Mouse (Mus musculus): ENCODE results near the gene Sertad4. TPM values are rescaled to one million over a fixed set of nuclear protein-coding genes. Genes with fewer than 3 reads are reported as not detected.

Sertad4 gene
- polyA plus RNA-seq, 1 experiment from 2014 or later: 21.5 TPM

- Histone ChIP-seq H3K36me3 (ENCODE audit: control insufficient read depth, insufficient read depth, low read length) (no peaks in the 10 kb centered on the region), H3K4me2 (replicated peaks; ENCODE audit: low read depth, low read length) (no peak overlapping the region), H3K4me1 (ENCODE audit: control insufficient read depth, insufficient read depth, low read length) (peaks cover 37% of the 10 kb centered on the region), H3K27me3 (ENCODE audit: control insufficient read depth, insufficient read depth, low read length) (no peaks in the 10 kb centered on the region), H3K9ac (replicated peaks; ENCODE audit: low read depth, low read length) (no peak overlapping the region), H3K4me3 (ENCODE audit: low read depth, low read length) (no peak overlapping the region), H3K9me3 (ENCODE audit: control insufficient read depth, low read depth, low read length) (peaks cover 5% of the 10 kb centered on the region; the same call in 1 of the 2 replicates), H3K27ac (ENCODE audit: low read length) (peak overlapping the region; percentile 48; the same call in 1 of the 2 replicates)
- ATAC-seq (ENCODE audit: insufficient number of reproducible peaks, insufficient read depth, low FRiP score, low read depth): 0 out of 2 replicates have a peak, but pooled peaks have one; percentile 14
- WGBS: 55% methylated on average over 3 of the region's 3 CpGs
These were observed 58.6 kb downstream of the Sertad4 start for GRCm38 (mm10) chr1:192797011-192797274.

DNA sequence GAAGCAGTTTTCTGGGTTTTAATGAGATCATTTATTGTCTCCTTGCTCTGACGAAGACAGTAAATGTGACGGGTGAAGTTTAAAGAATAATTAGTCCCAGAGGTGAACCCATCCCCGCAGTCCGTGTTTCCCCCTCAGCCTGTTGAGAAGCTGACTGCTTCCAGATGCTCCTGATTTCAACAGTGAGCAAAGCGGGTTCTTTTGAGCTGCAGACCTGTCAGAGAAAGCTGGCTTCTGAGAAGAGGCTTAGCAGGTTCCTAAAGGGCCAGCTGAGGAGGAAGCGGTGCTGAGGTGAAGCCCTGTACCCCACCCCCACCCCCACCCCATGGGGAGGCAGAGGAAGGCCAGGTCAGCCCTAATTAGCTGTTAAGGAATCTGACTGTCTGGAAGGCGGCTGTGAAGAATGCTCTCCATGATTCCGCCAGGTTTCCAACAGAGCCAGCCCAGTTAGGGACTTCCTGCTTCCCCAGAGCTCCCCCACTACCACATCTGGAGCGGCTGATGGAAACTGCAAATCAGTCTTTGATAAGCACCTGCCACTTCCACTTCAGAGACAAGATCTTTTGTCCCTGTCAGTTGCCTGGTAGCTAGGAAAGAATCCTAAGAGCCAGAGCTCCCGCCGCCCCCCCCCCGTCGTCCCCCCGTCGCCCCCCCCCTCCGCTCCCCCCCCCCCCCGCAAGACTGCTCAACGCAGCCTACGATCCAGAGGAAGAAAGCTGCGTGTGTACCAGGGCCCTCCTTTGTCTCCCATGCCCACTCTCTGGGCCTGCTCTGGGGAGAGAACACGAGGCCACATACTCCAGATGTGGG is 59.1 kb downstream of the Sertad4 start:
- 10% methylated on average over 16 of the region's 21 CpGs for WGBS
- Histone ChIP-seq H3K4me2 (replicated peaks; ENCODE audit: low read depth, low read length) (peak overlapping the region; percentile 22; the same call in 1 of the 2 replicates), H3K4me3 (ENCODE audit: low read depth, low read length) (no peak overlapping the region), H3K9ac (replicated peaks; ENCODE audit: low read depth, low read length) (no peak overlapping the region), H3K27me3 (ENCODE audit: control insufficient read depth, insufficient read depth, low read length) (no peaks in the 10 kb centered on the region), H3K9me3 (ENCODE audit: control insufficient read depth, low read depth, low read length) (peaks cover 5% of the 10 kb centered on the region; the same call in 1 of the 2 replicates), H3K27ac (ENCODE audit: low read length) (peak overlapping the region; percentile 69), H3K36me3 (ENCODE audit: control insufficient read depth, insufficient read depth, low read length) (no peaks in the 10 kb centered on the region), H3K4me1 (ENCODE audit: control insufficient read depth, insufficient read depth, low read length) (peaks cover 43% of the 10 kb centered on the region)
- ATAC-seq (ENCODE audit: insufficient number of reproducible peaks, insufficient read depth, low FRiP score, low read depth): 0 out of 2 replicates have a peak, but pooled peaks have one; percentile 5

- H3K4me1 ChIP-seq (ENCODE audit: control insufficient read depth, insufficient read depth, low read length): peaks cover 46% of the 10 kb centered on the region
- WGBS: 63% methylated on average over 9 of the region's 9 CpGs
- H3K27ac ChIP-seq (ENCODE audit: low read length): no peak overlapping the region
- H3K9me3 ChIP-seq (ENCODE audit: control insufficient read depth, low read depth, low read length): peaks cover 5% of the 10 kb centered on the region; the same call in 1 of the 2 replicates
- H3K36me3 ChIP-seq (ENCODE audit: control insufficient read depth, insufficient read depth, low read length): no peaks in the 10 kb centered on the region
- no peak for ATAC-seq (ENCODE audit: insufficient number of reproducible peaks, insufficient read depth, low FRiP score, low read depth)
- no peak overlapping the region for H3K9ac ChIP-seq (replicated peaks; ENCODE audit: low read depth, low read length)
- H3K4me3 ChIP-seq (ENCODE audit: low read depth, low read length): no peak overlapping the region
- no peak overlapping the region for H3K4me2 ChIP-seq (replicated peaks; ENCODE audit: low read depth, low read length)
- no peaks in the 10 kb centered on the region for H3K27me3 ChIP-seq (ENCODE audit: control insufficient read depth, insufficient read depth, low read length)
These were observed 60.4 kb downstream of the Sertad4 start for GRCm38 (mm10) chr1:192794957-192795745.

Other genes with a start within 250 kb of the Sertad4 start
- gene Hhat, start 84.5 kb downstream of the Sertad4 start, polyA plus RNA-seq (2014; fragmentation: Nextera tagmentation; extraction: Ambion mirVana): 11.1 and 14.2 TPM in 2 replicates
- gene Syt14, start 180.0 kb upstream of the Sertad4 start, polyA plus RNA-seq (2014; fragmentation: Nextera tagmentation; extraction: Ambion mirVana): 3.6 and 5.2 TPM in 2 replicates